Mouse (Mus musculus) yolk sac, embryonic 10.5 days (tissue): Measurements from ENCODE around the gene Serpinb11.

Experiments
- DNase-seq: peaks from one replicate; pipeline ENCODE4 v3.0.0-alpha.2; 2017; ENCODE audit warnings: low spot score

Serpinb11 gene

DNA sequence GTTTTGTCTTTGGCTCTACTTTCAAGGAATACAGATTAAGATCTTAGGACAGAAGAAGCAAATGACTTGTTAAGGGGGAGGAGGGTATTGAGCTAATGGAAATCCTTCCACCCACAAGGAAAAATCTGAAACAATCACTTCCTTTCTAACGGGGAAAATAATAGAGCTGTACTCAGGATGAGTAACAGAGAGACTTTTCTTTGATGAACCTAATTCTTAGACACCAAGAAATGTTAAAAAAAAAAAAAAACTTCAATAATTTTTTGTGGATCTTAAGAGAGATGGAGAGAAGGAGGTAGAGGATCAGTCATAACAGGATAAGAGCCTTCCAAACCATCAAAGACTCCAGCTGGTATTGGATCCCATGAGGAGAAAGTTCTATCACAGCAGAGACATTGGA lies at the start of gene Serpinb11:
Gene Serpinb11 (plus strand): TSS at position 301 of the 400 bp plus-strand sequence.
- no peak for DNase-seq

DNA sequence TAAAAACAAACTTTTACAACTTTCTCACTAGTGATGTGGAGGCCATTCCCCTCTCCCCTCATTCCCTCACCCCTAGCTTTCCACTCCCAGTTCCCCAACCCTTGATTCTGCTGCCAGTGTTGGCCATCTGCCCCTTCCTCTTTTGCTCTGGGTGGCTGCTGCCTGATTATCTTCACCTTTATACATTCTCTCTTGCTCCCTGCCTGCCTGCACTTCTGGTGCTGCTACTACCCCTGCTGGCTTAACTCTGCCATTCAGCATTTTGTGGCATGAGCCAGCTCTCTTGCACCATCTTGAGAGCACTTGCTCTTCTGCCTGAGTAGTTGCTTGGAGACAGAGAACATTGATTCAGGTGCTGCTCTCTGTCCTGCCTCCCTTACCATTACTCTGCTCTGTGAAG lies 15.0 kb upstream of the Serpinb11 start:
- DNase-seq: no peak

DNA sequence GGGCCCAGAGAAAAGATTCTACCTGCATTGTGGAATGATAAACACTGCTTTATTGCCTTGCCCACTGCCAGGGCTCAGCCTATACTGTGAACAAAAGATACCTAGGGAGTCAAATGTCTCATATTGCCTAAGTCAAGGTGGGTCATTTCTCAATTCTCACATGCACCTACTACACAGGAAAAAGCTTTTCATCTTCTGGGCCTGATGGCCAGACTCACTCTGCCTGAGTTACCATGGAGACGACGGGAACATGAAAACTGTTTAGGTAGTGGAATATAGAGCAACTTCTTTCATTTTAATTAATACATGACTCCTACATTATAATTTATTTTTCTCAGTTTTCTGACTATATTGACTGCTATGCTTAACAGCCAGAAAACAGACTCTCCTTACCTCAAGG lies 14.2 kb upstream of the Serpinb11 start:
- no peak for DNase-seq

DNA sequence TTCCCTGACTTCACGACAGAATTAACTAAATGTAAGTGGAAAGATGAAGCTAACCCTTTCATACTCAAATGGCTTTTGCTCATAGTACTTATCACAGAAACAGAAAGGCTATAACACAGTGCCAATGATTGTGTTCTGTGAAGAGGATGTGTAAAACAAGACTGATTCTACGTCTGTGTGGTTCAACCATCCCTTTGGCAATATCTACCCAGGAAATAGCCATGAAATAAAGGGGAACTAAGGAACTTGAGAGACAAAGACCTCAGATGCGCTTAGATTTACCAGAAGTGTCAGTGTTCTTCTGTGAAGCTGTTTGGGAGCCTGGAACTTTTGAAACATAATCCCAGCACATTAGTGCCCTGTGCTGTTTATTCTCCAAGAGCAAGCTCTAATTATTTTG lies 10.6 kb upstream of the Serpinb11 start:
- DNase-seq: no peak

DNA sequence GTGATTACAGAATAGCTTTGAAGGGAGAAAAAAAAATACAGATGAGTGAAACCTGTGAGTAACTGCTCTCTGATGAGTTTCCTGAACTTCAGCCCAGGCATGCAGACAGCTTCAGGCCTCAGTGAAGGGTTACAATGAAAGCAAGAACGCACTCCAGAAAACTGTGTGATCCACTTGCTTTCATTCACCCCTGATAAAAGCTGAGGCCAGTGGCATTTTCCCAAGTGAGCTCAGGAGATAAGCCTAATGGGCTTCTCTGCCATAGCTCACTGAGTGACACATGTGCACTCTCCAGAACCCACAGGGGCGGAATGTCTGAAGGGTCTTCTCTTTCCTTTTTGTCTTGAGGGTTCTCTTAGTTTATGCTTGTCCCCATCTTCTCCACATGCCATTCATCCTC lies 9.9 kb upstream of the Serpinb11 start:
- no peak for DNase-seq

DNA sequence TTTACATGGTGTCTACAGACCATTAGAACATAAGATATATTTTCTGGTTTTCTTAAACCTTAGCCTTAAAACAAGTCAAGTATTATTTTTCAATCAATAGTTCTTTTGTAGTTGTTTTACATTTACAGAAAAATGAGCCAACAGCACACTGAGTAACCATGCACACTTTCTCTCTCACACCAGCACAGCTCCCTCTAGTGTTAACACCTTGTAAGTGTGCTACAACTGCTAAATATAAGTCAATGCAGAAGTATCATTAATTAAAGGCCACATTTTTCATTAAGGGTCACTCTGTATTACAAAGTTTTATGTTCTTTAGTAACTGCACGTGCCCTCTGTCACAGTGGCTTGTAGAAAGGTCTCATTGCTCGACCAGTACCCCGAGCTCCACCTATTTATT lies 8.0 kb upstream of the Serpinb11 start:
- DNase-seq: no peak

DNA sequence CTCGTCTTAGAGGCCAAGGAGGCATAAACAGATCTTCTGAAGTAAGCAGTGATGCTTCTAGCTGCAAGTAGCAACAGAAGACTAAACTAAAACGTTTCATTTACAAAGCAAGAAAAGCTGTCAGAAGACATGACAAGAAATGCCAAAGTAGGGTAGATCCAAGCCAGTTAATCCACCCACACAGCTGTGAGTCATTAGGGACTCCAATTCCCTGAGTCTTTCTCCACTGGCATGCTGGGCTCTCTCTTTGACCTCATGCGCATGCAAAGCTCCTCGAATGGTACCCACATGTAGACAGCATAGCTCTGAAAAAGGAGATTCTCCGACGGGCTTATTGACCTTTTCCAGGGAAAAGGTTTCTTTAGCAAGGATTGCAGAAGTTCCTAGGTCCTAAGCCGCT lies 5.0 kb downstream of the Serpinb11 start:
- no peak for DNase-seq

DNA sequence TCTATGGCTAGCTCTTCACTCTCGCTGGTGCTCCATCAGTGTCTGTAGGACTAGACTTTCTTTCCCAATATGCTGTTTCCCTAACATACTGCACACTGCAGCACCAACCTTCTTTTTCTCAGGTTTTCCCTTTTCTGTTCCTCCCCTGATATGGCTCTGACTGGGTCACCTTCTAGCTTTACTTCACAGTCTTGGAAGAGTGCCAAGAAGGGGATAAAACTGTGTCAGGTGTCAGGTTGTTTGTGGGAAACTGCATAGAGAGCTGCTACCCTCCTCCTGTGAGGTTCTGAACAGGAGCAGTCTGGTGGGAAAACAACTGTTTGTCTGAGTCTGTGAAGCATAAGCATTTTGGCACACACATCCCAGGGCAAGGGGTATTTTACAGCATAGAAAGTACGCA lies 7.9 kb downstream of the Serpinb11 start:
- no peak for DNase-seq

DNA sequence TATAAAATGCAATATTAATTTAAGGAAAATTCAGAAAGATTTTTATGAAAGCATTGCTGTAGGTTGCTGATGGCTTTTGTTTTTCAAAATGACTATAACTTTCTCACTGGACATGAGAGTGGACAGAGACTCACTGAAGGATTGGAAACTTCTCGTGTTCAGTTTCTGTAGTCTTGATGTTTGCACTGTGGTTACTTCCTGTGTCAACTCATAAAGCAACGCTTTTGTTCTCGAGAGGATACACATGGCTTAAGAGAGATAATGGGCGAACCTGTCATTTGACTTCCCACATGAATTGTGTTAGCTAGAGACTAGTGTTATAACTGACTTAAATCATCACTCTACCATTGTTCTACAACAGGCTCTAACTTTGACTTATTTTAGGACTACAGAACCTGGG lies 16.0 kb downstream of the Serpinb11 start:
- no peak for DNase-seq

DNA sequence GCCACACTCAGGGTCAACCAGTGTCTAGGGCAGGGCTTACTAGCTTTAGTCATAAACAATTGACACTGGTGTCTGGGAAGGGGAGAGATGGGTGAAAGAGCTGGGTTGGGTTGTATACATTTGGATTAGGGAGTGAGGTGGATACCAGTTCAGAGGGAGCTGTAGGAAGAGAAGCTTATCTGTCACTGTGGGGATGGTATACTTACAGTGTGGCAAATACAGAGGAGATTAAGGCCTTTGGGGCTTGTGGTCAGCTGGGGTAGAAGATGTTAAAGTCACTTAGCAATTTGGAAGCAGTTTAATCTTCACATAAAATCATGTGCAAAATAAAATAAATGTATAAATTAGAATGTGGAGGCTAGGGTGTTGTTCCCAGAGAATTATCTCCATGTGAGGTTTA lies 17.4 kb downstream of the Serpinb11 start:
- DNase-seq: no peak

DNA sequence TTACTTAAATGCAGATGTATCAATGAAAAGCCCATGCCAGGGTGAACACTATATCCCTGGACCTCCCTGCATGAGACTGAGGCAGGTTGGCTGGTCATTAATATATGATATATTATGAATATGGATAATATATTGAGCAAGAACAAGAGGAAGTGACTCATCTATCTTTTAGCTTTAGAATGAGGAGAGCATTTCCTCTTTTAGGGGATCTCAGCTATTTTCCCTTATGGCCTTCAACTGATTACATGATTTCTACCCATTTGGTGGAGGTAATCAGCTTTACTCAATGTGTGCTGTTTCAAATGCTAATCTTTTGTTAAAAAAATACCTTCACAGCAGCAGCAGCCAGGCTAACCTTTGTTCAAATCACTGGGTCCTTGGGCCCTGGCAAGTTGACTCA lies 20.5 kb downstream of the Serpinb11 start:
- no peak for DNase-seq

DNA sequence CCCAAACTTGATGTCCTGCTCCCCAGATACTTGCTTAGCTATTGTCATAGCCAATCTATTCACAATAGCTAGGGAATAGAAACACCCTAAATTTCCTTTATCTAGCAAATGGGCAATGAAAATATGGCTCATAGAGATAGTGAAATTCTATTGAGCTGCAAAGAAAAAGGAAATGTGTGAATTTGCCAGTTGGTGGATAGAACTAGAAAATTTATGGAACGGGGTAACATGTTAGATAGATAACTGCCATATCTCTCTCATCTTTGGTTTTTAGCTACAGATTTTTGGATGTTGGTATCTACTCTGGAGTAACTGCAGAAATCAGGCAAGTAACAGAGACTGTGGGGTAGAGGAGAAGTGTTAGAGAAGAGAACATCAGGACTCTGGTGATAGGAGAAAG lies 21.4 kb downstream of the Serpinb11 start:
- no peak for DNase-seq

DNA sequence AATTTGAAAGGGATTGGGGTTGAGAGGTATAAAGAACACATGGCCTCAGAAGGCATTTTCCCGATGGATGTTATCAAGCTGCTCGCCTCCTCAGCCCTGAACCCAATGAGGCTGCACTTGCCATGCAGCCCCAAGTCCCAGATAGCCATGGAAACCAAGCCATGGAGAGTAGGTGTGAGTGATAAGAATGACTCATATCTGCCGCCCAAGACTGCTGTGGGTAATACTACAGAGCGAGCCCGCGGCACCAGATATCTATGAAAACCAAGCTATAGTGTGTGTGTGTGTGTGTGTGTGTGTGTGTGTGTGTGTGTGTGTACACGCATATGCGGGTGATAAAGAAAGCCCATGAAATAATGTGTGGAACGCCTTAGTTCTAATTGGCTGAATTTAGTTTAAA lies 23.5 kb downstream of the Serpinb11 start:
- DNase-seq: no peak

DNA sequence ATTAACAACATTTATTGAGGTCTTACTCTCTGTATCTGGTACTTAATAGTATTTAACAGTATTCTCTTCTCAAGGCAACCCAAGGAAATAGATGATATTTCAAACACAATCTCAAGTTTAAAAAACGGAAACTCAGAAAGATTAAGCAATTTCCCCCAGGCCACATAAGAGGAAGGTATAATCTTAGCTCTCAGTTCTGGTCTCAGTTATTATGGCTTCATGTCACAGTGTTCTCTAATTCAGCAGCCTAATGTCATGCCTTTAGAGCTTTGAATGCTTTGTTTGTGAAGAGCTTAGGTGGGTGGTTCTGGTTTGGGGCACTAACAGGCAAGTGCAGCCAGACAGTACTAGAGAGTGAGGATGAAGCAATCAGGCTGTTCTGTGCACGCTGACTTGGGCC lies 28.8 kb downstream of the Serpinb11 start:
- no peak for DNase-seq

DNA sequence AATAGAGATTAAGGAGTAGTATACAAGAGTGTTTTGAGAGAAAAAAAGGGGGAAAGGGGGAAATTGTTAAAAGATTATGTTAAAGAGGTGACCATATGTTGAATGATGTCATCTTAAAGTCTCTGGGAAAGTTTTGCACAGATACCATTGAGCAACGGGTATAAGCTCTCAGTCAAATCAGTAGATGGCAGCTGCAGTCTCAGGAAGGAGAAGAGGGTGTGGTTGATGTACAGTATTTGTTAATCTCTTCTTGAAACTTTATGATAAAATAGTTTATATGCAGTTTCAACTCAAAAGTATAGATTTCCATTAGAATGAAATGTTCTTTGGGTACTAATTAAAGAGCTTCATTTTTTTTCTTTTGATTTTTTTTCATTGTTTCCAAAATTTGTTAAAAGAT lies 36.5 kb downstream of the Serpinb11 start:
- DNase-seq: no peak

DNA sequence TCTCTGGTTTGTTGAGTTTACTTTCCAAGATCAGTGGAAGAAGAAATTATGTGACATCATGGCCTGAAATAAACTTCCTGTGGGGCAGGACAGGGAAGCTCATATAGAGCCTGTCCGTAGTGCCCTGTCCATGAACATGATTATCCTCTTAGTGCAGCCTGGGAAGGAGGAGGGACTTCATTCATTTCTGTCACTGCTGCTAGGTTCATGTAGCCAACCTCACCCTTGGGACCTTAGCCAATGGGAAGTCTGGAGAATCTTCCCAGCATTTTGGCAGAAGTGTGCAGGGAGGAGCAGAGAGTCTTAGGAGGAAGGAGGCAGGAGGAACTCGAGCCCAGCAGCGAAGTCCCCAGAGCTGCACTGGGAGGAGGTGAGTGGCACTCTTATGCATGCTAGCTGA lies 38.4 kb downstream of the Serpinb11 start, which contains the start of gene Serpinb7:
Gene Serpinb7 (plus strand): TSS at position 301 of the 400 bp plus-strand sequence.
- no peak for DNase-seq

DNA sequence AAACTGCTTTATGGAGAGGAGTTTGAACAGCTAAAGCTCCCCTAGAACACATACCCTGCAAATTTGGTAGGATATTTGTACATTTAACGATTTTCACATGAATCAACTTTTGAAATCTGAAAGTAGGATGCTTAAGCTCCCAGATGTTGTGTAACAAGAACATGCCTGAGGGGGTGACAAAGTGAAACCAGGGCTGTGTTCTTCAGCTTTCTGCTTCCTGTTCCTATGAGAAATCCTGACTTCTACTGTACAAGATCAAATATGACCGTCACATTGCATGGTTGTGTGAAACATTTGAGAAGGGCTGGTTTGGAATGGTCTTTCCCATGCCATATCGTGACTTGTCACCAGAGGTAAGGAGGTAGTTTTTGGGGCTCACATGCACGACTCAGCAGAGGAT lies 41.1 kb downstream of the Serpinb11 start:
- no peak for DNase-seq

DNA sequence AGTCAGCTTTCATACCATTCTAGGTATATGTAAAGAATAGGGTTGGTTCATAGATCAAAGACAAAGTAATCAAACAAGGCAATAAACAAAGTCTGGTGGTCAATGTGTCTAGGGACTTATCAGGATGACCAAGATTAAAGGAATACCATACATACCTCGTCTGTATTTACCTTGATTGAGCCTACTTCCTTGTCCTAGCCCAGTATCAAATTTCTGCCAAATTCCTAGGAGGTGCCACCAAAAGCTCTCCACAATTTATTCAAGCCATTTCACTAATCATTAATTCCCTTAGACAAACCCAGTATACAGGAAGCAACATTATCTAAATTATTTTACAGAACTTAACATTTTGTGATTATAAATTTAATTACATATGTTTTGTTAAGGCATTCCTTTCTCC lies 53.7 kb downstream of the Serpinb11 start:
- DNase-seq: no peak

DNA sequence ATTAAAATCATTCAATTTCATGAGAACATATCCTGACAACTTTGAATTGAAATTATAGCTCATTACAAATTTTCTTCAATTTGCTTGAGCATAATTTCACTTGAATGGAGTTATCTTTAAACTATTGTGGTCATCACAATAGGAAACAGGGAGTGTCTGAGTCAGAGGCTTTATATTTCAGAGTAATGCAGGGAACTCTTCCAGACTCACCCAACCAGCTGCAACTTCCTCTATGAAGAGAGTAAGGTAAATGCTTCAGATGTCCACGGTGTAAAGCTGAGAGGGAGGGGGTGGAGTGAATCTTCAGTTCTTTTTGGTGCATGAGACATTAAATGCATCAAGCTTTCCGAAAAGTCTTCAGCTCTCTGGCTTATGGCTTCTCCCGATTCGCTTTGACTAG lies 61.5 kb downstream of the Serpinb11 start:
- DNase-seq: no peak
